Mouse (Mus musculus): ENCODE measurements around the gene Pdlim5. TPM values are rescaled to one million over a fixed set of nuclear protein-coding genes. Genes with fewer than 3 reads are reported as not detected.

The Pdlim5 gene
- polyA plus RNA-seq, 1 experiment from 2014 or later, result 14.3 TPM

Other genes with a start within 250 kb of the Pdlim5 start
- gene Bmpr1b, start 226.3 kb downstream of the Pdlim5 start, polyA plus RNA-seq (2014; fragmentation: Nextera tagmentation; extraction: Ambion mirVana), result 2.9 and 4.2 TPM in 2 replicates
- 0.26 TPM in 1 of 2 replicates, not detected in the other for gene Gbp5, start 98.3 kb upstream of the Pdlim5 start, polyA plus RNA-seq (2014; fragmentation: Nextera tagmentation; extraction: Ambion mirVana)
- 0.78 and 2.9 TPM in 2 replicates for gene Gbp7, start 134.6 kb upstream of the Pdlim5 start, polyA plus RNA-seq (2014; fragmentation: Nextera tagmentation; extraction: Ambion mirVana)
- 0.34 and 3.2 TPM in 2 replicates for gene Gbp3, start 164.3 kb upstream of the Pdlim5 start, polyA plus RNA-seq (2014; fragmentation: Nextera tagmentation; extraction: Ambion mirVana)
- not detected in 2 replicates for gene Gbp2b, start 199.2 kb upstream of the Pdlim5 start, polyA plus RNA-seq (2014; fragmentation: Nextera tagmentation; extraction: Ambion mirVana)
- 0.16 and 2.5 TPM in 2 replicates for gene Gbp2, start 224.9 kb upstream of the Pdlim5 start, polyA plus RNA-seq (2014; fragmentation: Nextera tagmentation; extraction: Ambion mirVana)

Measured in midbrain, embryonic 14.5 days (tissue).